Mouse (Mus musculus) urinary bladder, adult 18-20 months (tissue): ENCODE data around the gene Ybx2.
"Not testable (repeated sequence)": the region's sequence is repeated elsewhere in the genome, so short reads cannot be mapped to it uniquely, and the experiment has no call there.

Experiments used
- DNase-seq, 2 experiments: peaks; one replicate each; pipeline ENCODE4 v3.0.0; 2022; ENCODE audit warnings: low spot score in 2 of 2, mixed read lengths in 2 of 2

Ybx2 gene

GRCm38 (mm10) chr11:69934681-69935080 is 915 bp upstream of the Ybx2 start:
- no peak for DNase-seq

GRCm38 (mm10) chr11:69936156-69936555 is 560 bp downstream of the Ybx2 start:
- no peak for DNase-seq

GRCm38 (mm10) chr11:69936714-69937347 is 1.2 kb downstream of the Ybx2 start:
- DNase-seq, result no peak

GRCm38 (mm10) chr11:69937385-69937784 is 1.8 kb downstream of the Ybx2 start:
- no peak for DNase-seq

GRCm38 (mm10) chr11:69937834-69938233 is 2.2 kb downstream of the Ybx2 start:
- DNase-seq, result no peak

- no peak for DNase-seq
Measured at GRCm38 (mm10) chr11:69938401-69938979, 2.9 kb downstream of the Ybx2 start.

- no peak for DNase-seq
Measured at GRCm38 (mm10) chr11:69939181-69939580, 3.6 kb downstream of the Ybx2 start.

GRCm38 (mm10) chr11:69939731-69940130 is 4.1 kb downstream of the Ybx2 start:
- no peak for DNase-seq

GRCm38 (mm10) chr11:69940962-69941361 is 5.4 kb downstream of the Ybx2 start:
- no peak for DNase-seq

GRCm38 (mm10) chr11:69945216-69945615 is 9.6 kb downstream of the Ybx2 start:
- no peak for DNase-seq

GRCm38 (mm10) chr11:69945997-69946891 is 10.6 kb downstream of the Ybx2 start:
- DNase-seq, result no peak

- DNase-seq, result no peak
Measured at GRCm38 (mm10) chr11:69947337-69948065, 11.9 kb downstream of the Ybx2 start.

- peak; percentile 74 to 84 for DNase-seq
Measured at GRCm38 (mm10) chr11:69948066-69948762, 12.6 kb downstream of the Ybx2 start, which contains the start of gene Slc2a4. Gene Slc2a4 (minus strand): TSS chr11:69948188.

- peak; percentile 75 to 76 for DNase-seq
Measured at GRCm38 (mm10) chr11:69948763-69949150, 13.2 kb downstream of the Ybx2 start.

GRCm38 (mm10) chr11:69950807-69951459 is 15.3 kb downstream of the Ybx2 start:
- DNase-seq, result no peak

- DNase-seq, result no peak
Measured at GRCm38 (mm10) chr11:69952274-69952673, 16.7 kb downstream of the Ybx2 start.

- DNase-seq, result no peak
Measured at GRCm38 (mm10) chr11:69953267-69953915, 17.8 kb downstream of the Ybx2 start.

GRCm38 (mm10) chr11:69955618-69956017 is 20.0 kb downstream of the Ybx2 start:
- not testable (repeated sequence) for DNase-seq

GRCm38 (mm10) chr11:69956218-69956617 is 20.6 kb downstream of the Ybx2 start:
- DNase-seq, result no peak

GRCm38 (mm10) chr11:69960616-69961015 is 25.0 kb downstream of the Ybx2 start:
- DNase-seq, result no peak
